Mouse (Mus musculus): ENCODE measurements at regions not wholly inside any gene's neighbourhood (a gene's known extent, or its start where the extent isn't known, plus 50 kb on each side); places are given as distances from the start of the nearest gene placed in this dataset.

GRCm38 (mm10) chr3:125338178-125338692, 65.6 kb upstream of the Ndst4 start:
- TF ChIP-seq MAX (IDR thresholded peaks at IDR 0.05; ENCODE audit: low read depth): no peak
- no peak for TF ChIP-seq USF1 (IDR thresholded peaks at IDR 0.05; ENCODE audit: low read depth)
- TF ChIP-seq POLR2A (IDR thresholded peaks at IDR 0.05; ENCODE audit: insufficient read length, low read depth): no peak
- no peak for TF ChIP-seq TCF3 (IDR thresholded peaks at IDR 0.05; ENCODE audit: insufficient read length, low read depth)
- TF ChIP-seq TCF12 (IDR thresholded peaks at IDR 0.05; ENCODE audit: insufficient read depth, poor library complexity, severe bottlenecking): no peak
- no peak for TF ChIP-seq POLR2AphosphoS2 (IDR thresholded peaks at IDR 0.05; ENCODE audit: insufficient read length, low read depth)
